Mouse (Mus musculus) olfactory bulb, adult 2 months (tissue): ENCODE results near the gene Sfrp5. TPM values are rescaled to one million over a fixed set of nuclear protein-coding genes. Genes with fewer than 3 reads are reported as not detected.
A peak's percentile ranks its signal among the peaks of the same experiment; 100 is the strongest.

ENCODE experiments used
- H3K27ac ChIP-seq: fragments of 200-500 bp; 2 replicates; pipeline ENCODE4 v1.5.1; 2012; ENCODE audit warnings: low read depth, low read length; ENCODE audit not compliant: insufficient read depth
- H3K4me1 ChIP-seq: fragments of 200-500 bp; 2 replicates; pipeline ENCODE4 v1.6.1; 2012; ENCODE audit warnings: low read length; ENCODE audit not compliant: control insufficient read depth, insufficient read depth
- H3K4me3 ChIP-seq: fragments of 200-500 bp; 2 replicates; pipeline ENCODE4 v1.5.1; 2012; ENCODE audit warnings: mild to moderate bottlenecking, low read depth, low read length, moderate library complexity; ENCODE audit not compliant: insufficient read depth
- CTCF ChIP-seq: fragments of 200-500 bp; IDR thresholded peaks from 2 replicates; pipeline ENCODE4 v1.5.1; 2012; ENCODE audit warnings: low read depth, mild to moderate bottlenecking, low read length, moderate library complexity; ENCODE audit not compliant: insufficient read depth
- POLR2A ChIP-seq: fragments of 200-500 bp; IDR thresholded peaks from 2 replicates; pipeline ENCODE4 v1.6.1; 2012; ENCODE audit warnings: mild to moderate bottlenecking, low read depth, low read length, moderate library complexity; ENCODE audit not compliant: insufficient read depth
- WGBS: fragments of 180-500 bp; shearing (Covaris S2); methylation state at CpG from one replicate; pipeline ENCODE4 v1.1.7; 2018; 5-methylcytosine and 5-hydroxymethylcytosine counted together
- polyA plus RNA-seq: library from polyadenylated mRNA; stranded (reverse); fragments of >200 nt; gene quantifications from 2 replicates; pipeline ENCODE4 v1.2.4, GENCODE M21; 2012; ENCODE audit warnings: low replicate concordance; ENCODE audit not compliant: missing spikeins, insufficient read depth, insufficient read length

The Sfrp5 gene
- polyA plus RNA-seq, 1 experiment = not detected

DNA sequence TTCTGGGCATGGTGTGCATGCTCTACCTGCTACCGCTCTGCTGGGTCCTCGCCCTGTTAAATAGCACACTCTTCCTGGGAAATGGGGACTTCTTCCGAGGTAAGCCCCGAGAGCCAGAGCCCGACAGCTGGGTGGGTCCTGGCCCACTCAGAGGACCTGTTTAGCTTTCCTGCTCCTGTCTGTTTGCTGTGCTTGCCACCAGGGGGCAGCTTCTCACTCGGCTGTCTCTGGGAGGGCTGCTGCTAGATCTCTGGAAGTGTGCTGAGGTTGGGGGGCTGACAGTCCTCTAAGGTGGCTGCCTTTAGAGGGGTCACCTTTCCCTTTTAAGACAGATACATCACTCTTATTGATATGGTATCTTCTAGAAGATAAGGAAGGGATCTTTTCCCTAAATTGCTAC is 19.4 kb downstream of the Sfrp5 start:
- Histone ChIP-seq H3K27ac (no peak overlapping the region), H3K4me1 (no peaks in the 10 kb centered on the region), H3K4me3 (no peak overlapping the region)
- 64% methylated on average over 6 of the region's 6 CpGs for WGBS
- TF ChIP-seq POLR2A (no peak), CTCF (peak; percentile 45; the same call in 1 of the 2 replicates)

- 89% methylated on average over 14 of the region's 14 CpGs for WGBS
Observed at GRCm38 (mm10) chr19:42179356-42179755, 22.7 kb downstream of the Sfrp5 start.

DNA sequence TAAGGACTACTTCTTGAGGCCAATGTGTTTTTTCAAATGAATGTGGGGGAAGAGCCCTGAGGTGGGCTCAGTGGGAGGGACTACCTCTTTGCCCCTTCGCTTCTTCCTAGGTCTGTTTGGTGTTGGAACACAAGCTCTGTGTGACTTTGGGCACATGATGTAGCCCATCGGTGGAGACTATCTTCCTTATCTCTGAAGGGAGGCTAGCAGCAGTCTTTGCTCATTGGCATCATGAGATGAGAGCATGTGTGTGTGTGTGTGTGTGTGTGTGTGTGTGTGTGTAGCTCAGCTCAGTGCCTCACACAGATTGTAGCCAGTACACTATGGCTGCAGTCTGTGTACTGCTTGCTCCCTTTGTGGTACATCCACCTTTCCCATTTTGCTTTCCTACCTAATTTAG is 24.6 kb downstream of the Sfrp5 start:
- 89% methylated on average over 2 of the region's 2 CpGs for WGBS
- Histone ChIP-seq H3K27ac (no peak overlapping the region), H3K4me1 (no peaks in the 10 kb centered on the region), H3K4me3 (no peak overlapping the region)
- TF ChIP-seq POLR2A = no peak
- TF ChIP-seq CTCF = no peak

More at GRCm38 (mm10) chr19:42179356-42179755, 22.7 kb downstream of the Sfrp5 start:
- TF ChIP-seq CTCF = no peak
- no peak for TF ChIP-seq POLR2A
- Histone ChIP-seq H3K4me1 (no peaks in the 10 kb centered on the region), H3K4me3 (no peak overlapping the region), H3K27ac (no peak overlapping the region)

- Histone ChIP-seq H3K4me3 (no peak overlapping the region), H3K27ac (no peak overlapping the region), H3K4me1 (peaks cover 4% of the 10 kb centered on the region; the same call in 1 of the 2 replicates)
- TF ChIP-seq POLR2A (no peak), CTCF (no peak)
- WGBS = 80% methylated on average over 7 of the region's 7 CpGs
Observed at GRCm38 (mm10) chr19:42176841-42177240, 25.2 kb downstream of the Sfrp5 start.

GRCm38 (mm10) chr19:42170025-42170969 is 31.8 kb downstream of the Sfrp5 start:
- Histone ChIP-seq H3K27ac (no peak overlapping the region), H3K4me1 (peaks cover 9% of the 10 kb centered on the region), H3K4me3 (peak overlapping the region; percentile 70)
- TF ChIP-seq CTCF (no peak), POLR2A (peak; percentile 79; the same call in 1 of the 2 replicates)
- 1% methylated on average over 55 of the region's 56 CpGs for WGBS

- no peak for TF ChIP-seq POLR2A
- no peak for TF ChIP-seq CTCF
- WGBS = 52% methylated on average over 10 of the region's 10 CpGs
- Histone ChIP-seq H3K4me3 (no peak overlapping the region), H3K4me1 (peaks cover 9% of the 10 kb centered on the region), H3K27ac (no peak overlapping the region)
Observed at GRCm38 (mm10) chr19:42169322-42169975, 32.6 kb downstream of the Sfrp5 start.

DNA sequence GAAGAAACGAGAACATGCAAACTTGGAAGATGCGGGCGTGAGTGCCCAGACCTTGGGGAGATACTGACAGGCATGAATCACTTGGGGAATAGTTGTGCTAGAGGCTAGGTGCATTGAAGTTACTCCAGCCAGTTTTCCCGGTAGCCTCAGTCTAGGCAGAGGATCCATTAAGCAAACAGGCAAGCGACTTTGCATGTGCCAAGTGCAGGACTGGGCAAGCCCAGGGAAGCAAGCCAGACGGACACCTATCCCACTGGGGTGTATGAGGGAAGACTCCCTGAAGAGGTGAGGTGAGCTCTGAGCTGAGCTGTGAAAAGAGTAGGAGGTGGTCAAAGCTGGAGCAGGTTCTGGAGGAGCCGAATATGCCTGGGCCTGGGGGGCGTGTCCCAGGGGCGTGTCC is 34.6 kb downstream of the Sfrp5 start:
- TF ChIP-seq CTCF (no peak), POLR2A (no peak)
- no peak overlapping the region for H3K4me3 ChIP-seq
- H3K27ac ChIP-seq = no peak overlapping the region
- peaks cover 14% of the 10 kb centered on the region for H3K4me1 ChIP-seq
- WGBS = 65% methylated on average over 9 of the region's 9 CpGs

GRCm38 (mm10) chr19:42166766-42167165 is 35.3 kb downstream of the Sfrp5 start:
- Histone ChIP-seq H3K4me3 (no peak overlapping the region), H3K4me1 (peaks cover 11% of the 10 kb centered on the region), H3K27ac (no peak overlapping the region)
- WGBS = 35% methylated on average over 3 of the region's 3 CpGs
- TF ChIP-seq CTCF (no peak), POLR2A (no peak)

GRCm38 (mm10) chr19:42166130-42166529 is 35.9 kb downstream of the Sfrp5 start:
- Histone ChIP-seq H3K27ac (no peak overlapping the region), H3K4me1 (peaks cover 7% of the 10 kb centered on the region), H3K4me3 (no peak overlapping the region)
- TF ChIP-seq POLR2A (no peak), CTCF (peak; percentile 77)
- 1% methylated on average over 12 of the region's 12 CpGs for WGBS
